Mouse (Mus musculus): ENCODE data around the gene Zfp637.

DNA sequence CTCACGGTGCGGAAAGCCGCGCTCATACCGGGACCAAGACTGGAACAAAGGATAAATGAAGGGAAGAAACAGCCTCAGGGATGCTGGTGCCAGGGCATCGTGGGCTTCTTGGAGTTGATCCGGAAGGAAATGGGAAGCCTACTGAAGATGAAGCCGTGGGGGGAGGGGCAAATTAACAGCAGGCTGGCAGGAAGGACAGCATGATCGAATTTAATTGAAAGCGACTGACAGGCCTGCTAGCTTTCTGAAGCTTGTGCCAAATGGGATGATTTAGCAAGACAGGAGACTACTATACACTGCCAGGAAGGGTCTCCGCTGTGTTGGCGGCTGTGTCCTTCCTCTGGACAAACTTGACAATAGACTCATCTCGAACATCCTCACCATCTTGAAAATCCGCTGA lies 20.7 kb upstream of the Zfp637 start:
- TF ChIP-seq CTCF (IDR thresholded peaks at IDR 0.05; ENCODE audit: low read depth) (no peak), EP300 (IDR thresholded peaks at IDR 0.05; ENCODE audit: low read depth) (no peak)
